Mouse (Mus musculus): ENCODE measurements at regions not wholly inside any gene's neighbourhood (a gene's known extent, or its start where the extent isn't known, plus 50 kb on each side); places are given as distances from the start of the nearest gene placed in this dataset.

GRCm38 (mm10) chr6:93149956-93150355, 206.7 kb upstream of the Adamts9 start:
- DNase-seq (ENCODE audit: low spot score in 2 of 2), result no peak

GRCm38 (mm10) chr6:93140331-93140731, 197.0 kb upstream of the Adamts9 start:
- peak in 1 of 2 experiments; percentile 16 for DNase-seq (ENCODE audit: low spot score in 2 of 2)

DNA sequence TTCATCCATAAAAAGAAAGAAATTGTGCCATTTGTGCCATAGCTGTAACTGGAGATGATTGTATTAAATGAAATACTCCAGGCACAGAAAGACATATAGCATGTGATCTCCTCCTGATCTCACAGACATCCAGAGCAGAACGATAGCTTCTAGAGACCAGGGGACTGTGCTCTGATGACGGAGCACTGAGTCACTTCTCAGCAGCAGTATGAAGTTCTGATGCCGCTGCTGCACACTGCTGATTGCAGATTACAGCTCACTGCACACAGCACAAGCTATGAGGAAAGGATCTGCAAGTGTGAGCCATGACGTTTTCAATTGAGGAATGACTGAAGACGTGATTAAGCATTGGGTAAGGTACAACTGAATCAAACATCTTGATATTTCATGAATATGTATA, 190.6 kb upstream of the Adamts9 start:
- DNase-seq (ENCODE audit: low spot score in 2 of 2), result no peak

DNA sequence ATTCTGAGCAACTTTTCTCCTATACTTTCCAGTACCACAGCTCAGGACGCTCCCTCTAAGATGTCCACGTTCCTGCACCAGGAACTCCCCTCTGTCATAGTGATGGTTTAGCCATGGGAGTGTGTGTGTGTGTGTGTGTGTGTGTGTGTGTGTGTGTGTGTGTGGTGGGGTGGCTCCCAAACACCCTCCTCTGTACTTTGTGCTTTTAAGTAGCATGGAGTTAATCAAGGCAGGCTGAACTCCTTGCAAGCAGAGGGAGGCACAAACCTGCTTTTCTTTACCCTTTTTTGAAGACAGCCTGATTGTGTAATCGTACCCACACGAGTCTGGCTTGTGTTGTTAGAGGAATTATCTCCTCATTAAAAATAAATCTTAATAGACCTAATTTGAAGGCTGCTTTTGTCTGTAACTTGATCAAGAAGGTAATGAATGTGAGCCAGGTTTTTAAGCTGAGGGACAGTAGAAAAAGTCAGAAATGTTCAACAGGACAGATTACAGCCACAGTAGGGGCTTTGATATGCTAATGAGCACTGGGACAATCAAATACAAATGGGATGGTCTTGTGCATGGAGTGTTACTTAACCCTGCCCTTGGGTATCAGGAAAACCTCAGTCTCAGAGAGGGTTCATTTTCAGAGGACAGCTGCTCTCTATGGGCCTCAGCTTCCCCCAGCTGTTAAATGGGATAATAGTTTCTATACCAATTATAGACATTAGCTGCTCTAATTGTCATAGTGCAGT, 187.8 kb upstream of the Adamts9 start:
- no peak for DNase-seq (ENCODE audit: low spot score in 2 of 2)

GRCm38 (mm10) chr6:93119482-93119881, 176.2 kb upstream of the Adamts9 start:
- DNase-seq (ENCODE audit: low spot score in 2 of 2), result no peak

DNA sequence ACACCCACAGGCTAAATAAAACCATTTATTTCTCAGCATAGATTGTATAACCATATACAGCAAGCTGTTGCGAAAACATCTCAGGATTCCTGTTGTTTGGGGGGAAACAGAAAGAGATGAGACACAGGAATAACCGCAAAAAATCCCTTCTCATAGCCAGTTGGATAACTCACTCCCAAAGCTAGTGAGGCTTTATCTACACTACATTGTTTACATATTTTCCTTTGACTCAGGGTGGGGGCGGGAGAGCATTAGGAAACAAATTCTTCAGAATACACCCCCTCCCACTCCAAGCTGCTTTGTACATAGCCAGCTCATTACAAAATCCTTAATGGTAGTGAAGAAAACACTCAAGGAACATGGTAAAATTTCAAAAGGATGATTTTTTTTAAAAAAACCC, 170.1 kb upstream of the Adamts9 start:
- DNase-seq (ENCODE audit: low spot score in 2 of 2), result no peak

DNA sequence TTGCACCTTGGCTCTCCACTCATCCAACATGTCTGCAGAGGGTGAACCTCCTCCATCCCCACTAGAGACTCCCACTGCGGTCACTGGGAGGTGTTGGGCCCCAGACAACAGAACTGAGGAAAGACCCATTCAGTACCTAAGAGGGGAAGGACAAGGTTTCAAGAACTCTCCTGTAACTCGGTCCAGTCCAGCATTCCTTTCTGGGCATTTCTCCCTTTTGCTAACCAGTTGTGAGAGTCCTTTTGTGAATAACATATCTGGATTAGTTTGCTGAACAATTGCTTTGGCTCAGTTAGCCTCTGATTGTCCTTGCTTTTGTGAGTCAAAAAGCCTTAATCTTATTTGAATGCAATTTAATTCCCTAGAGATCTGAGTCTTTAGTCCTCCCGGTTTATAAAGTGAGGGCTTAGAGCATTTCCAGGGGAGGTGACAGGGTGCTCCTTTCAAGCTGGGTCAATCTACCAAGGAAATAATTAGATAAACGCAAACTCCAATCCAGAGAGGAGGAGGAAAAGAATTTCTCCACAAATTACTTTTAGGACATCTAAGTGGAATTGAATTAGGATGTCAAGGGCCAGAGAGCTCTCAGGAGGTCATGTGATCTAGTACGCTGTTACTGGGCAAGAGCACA, 151.6 kb upstream of the Adamts9 start:
- DNase-seq (ENCODE audit: low spot score in 2 of 2), result no peak

GRCm38 (mm10) chr6:93093770-93094169, 150.5 kb upstream of the Adamts9 start:
- peak in 1 of 2 experiments; percentile 13 for DNase-seq (ENCODE audit: low spot score in 2 of 2)

- DNase-seq (ENCODE audit: low spot score in 2 of 2), result peak in 1 of 2 experiments; percentile 24
These were observed 144.0 kb upstream of the Adamts9 start for GRCm38 (mm10) chr6:93087329-93087728.

DNA sequence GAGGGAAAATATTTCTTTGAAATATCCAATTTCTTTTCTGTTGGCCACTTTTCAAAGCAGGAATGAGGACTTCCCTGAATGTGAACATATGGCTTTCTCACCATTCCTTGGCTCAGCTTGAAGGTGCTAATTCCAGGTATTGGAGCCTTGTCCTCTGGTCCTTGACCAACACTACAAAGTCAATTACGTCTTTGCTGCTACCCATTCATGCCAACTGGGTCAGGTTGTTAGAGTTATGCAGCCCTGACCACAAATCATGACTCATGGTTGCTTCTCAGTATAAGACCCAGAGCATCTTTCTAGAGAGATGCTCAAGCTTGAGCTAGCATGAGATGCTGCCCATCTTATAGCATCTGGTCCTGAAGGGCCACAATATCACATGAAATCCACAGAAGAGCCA, 141.0 kb upstream of the Adamts9 start:
- no peak for DNase-seq (ENCODE audit: low spot score in 2 of 2)

- DNase-seq (ENCODE audit: low spot score in 2 of 2), result no peak
These were observed 140.4 kb upstream of the Adamts9 start for GRCm38 (mm10) chr6:93083716-93084115.

DNA sequence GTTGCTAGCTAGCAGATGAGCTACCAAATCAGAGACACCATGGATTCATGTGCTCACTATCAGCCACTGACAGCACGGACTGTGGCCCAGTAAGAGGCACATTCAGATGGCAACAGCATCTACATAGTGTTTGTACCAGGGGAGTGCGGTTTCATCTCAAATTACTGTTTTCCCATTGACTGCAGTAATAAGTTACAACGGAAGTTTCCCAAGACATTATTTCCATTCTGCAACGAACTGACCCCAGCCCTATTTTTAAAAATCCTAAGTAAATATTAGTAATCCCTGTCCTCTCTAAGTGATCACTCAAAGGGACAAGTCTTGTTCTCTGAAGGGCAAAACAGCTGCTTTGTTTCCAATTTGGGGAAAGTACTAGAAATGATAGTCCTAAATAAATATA, 138.9 kb upstream of the Adamts9 start:
- no peak for DNase-seq (ENCODE audit: low spot score in 2 of 2)

GRCm38 (mm10) chr6:93076681-93077080, 133.4 kb upstream of the Adamts9 start:
- no peak for DNase-seq (ENCODE audit: low spot score in 2 of 2)

DNA sequence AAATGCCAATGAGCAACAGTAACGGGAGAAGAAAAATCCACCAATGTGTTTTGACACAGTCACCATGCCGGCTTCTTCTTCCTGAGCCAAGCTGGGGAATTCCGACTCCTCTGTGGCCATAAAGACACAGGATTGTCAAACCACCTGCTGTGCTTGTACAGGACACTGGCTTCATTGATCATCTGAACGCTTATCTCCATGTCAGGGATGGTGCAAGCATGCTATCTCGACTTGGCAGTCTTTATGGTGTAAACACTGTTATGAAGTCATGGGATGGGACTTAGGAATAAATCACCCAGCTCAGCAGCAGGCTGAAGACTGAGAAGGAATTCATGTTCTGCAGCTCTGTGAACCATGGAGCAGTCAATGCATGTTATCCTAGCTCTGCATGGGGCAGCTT, 132.6 kb upstream of the Adamts9 start:
- DNase-seq (ENCODE audit: low spot score in 2 of 2), result peak in 1 of 2 experiments; percentile 19

GRCm38 (mm10) chr6:93075011-93075410, 131.7 kb upstream of the Adamts9 start:
- peak in 1 of 2 experiments; percentile 10 for DNase-seq (ENCODE audit: low spot score in 2 of 2)

- no peak for DNase-seq (ENCODE audit: low spot score in 2 of 2)
These were observed 127.6 kb upstream of the Adamts9 start for GRCm38 (mm10) chr6:93070916-93071315.

DNA sequence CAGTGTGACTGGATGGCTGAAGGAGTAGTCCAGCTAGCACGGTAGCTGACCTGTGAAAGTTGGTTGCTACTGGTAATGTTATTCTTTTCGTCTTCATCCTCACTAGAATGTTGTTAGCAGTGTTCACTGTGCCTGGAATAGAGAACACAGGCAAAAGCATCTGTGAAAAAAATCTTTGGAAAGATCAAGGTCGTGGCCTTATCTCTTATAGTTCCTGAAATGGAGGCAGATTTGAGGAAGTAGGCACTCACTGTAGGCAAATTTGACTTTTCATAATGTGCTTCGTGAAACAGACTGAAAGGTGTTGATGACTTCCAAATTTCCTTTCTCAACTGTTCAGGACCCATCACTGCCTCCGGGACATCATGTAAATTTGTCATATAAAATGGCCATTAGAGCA, 124.5 kb upstream of the Adamts9 start:
- no peak for DNase-seq (ENCODE audit: low spot score in 2 of 2)

GRCm38 (mm10) chr6:93066553-93067376, 123.5 kb upstream of the Adamts9 start:
- no peak for DNase-seq (ENCODE audit: low spot score in 2 of 2)

GRCm38 (mm10) chr6:93065917-93066552, 122.7 kb upstream of the Adamts9 start:
- DNase-seq (ENCODE audit: low spot score in 2 of 2), result peak in 1 of 2 experiments; percentile 14

DNA sequence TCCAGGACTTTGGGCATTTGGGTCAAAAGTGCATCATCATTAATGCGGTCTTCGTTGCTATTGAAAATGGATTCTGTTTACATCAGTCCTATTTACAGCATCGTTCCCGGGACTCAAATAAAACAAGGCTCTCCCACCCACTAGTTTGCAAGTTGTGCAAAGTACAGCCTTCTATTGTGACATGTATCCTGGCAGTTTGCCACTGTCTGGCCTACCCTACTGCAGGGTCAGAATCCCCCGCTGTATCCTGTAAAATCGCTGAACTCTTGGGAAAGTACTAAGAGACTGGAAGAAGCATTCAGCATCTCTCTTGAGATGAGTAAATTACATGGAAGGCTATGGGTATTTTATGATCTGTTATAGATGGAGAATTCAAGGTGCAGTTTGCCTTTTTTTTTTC, 122.1 kb upstream of the Adamts9 start:
- DNase-seq (ENCODE audit: low spot score in 2 of 2), result no peak

DNA sequence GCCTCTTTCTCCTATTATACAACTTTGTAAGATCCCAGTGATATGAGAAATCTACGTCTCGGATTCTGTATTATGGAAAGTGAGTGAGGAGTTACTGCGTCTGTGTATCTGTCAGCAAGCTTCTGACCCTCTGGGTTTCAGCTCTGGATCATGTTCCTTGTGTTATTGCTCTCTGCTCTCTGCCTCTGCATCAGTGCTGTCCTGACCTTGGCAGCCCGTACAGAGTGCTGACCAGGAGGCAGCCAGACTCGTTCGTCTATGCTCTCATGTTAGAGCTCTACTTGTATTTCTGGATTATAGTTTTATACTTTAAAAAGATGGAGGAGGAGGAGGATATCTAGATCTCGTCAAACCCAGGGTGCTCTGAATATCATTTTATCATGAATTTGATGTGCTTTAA, 121.1 kb upstream of the Adamts9 start:
- no peak for DNase-seq (ENCODE audit: low spot score in 2 of 2)

DNA sequence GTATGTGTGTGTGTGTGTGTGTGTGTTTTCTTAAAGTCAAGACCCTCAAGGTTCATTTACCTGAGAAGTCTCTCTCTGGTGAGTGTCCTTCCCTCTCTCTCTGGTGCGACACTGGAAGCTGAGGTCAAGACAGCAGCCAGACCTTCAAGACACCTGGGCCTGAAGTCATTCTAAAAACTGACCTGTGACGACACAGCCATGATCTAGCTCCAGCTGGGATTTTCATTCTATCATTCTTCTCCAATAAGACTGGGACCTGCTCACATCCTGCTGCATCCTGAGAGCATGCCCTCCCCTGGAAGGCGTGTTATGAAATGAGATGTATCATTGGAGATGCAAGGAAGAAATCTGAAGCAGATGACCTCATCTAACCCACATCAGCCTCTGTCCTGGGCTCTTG, 118.4 kb upstream of the Adamts9 start:
- DNase-seq (ENCODE audit: low spot score in 2 of 2), result no peak
